Mouse (Mus musculus): ENCODE measurements around the gene Spert.

DNA sequence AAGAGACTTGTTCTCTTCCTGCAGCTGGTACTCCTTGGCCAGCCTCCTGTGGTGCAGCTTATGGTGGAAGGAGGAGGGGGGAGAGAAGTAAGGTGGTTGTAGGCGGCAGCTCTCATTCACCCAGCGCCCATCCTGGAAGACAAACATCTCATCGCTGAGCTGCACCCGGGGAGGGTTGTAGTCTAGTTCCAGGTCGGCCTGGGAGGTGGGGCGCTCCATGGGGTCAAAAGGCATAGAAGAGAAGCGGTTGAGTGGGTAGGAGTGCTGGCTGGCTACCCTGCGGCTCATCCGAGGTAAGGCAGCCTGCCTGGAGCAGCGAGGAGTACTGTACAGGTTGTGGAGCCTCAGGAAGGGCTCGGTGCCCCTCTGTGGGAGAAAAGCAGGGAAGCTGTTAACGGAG, 9.0 kb downstream of the Spert start:
- TF ChIP-seq CTCF (IDR thresholded peaks at IDR 0.05; ENCODE audit: low read depth) (no peak), EP300 (IDR thresholded peaks at IDR 0.05; ENCODE audit: low read depth) (no peak)

Data from liver, embryonic 14.5 days (tissue).